Mouse (Mus musculus) small intestine, adult 2 months (tissue): ENCODE data around the gene Khdc1b.

Source experiments
- CTCF ChIP-seq: fragments of 200-500 bp; IDR thresholded peaks from 2 replicates; pipeline ENCODE4 v1.5.1; 2012; ENCODE audit warnings: low read depth, mild to moderate bottlenecking, control low read depth, inconsistent platforms, low read length, moderate library complexity, mixed read lengths; ENCODE audit not compliant: insufficient replicate concordance, insufficient read length; ENCODE audit errors: extremely low read depth
- POLR2A ChIP-seq: fragments of 200-500 bp; IDR thresholded peaks from 2 replicates; pipeline ENCODE4 v1.6.1; 2012; ENCODE audit warnings: low read depth, mild to moderate bottlenecking, control low read depth, inconsistent platforms, low read length, moderate library complexity

- TF ChIP-seq POLR2A (no peak), CTCF (no peak)
Measured at GRCm38 (mm10) chr1:21340745-21341144, 42.6 kb upstream of the Khdc1b start.
